8 mouse cellular contexts compared by ENCODE assay signal in the genomic region with DNA sequence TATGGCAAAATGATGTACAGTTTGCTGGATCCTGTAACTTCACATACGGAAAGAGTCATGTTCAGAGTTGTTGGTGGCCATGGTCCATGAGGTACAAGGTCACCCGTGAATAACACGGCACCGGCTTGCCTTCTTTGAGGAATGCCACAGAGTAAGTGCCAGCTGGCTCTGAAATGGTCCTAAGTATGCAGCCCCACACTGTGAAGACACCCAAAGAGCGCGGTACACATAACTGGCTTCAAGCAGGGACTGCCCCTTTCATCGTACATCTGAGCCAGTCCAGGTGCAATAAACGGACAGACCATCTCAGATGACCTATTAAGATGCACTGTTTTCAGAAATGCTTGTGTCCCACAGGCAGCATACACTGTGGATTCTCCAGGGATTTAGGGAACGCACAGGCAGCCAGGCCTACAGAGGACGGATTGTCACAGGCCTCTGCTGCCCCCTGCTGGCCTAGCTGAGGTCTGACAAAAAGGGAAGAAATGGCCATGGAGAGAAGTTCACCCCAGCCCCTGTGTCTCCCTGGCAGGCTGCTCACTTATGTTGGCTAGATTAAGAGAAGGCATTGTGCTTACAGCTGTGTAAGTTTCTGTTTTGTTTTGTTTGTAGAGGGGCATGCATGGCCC.
DNase-seq lines count a peak whose midpoint lies in the region; ATAC-seq lines count a peak whose summit lies in the region.

No protein-coding gene starts in this region.

- peaks cover 12% of the 10 kb centered on the region; the same call in 1 of the 2 replicates for H3K4me1 ChIP-seq in intestine, embryonic 16.5 days (ENCODE audit: control insufficient read depth, insufficient read depth, low read length)
- H3K4me1 ChIP-seq in limb, embryonic 15.5 days, result peaks cover 20% of the 10 kb centered on the region

- no peak overlapping the region for H3K4me3 ChIP-seq in intestine, embryonic 16.5 days (ENCODE audit: low read length)
- no peak overlapping the region for H3K4me3 ChIP-seq in limb, embryonic 15.5 days

- peaks cover 2% of the 10 kb centered on the region; the same call in 1 of the 2 replicates for H3K36me3 ChIP-seq in intestine, embryonic 16.5 days (ENCODE audit: control insufficient read depth, insufficient read depth, low read length)
- no peaks in the 10 kb centered on the region for H3K36me3 ChIP-seq in limb, embryonic 15.5 days

- no peaks in the 10 kb centered on the region for H3K9me3 ChIP-seq in intestine, embryonic 16.5 days (ENCODE audit: control insufficient read depth, low read length)
- H3K9me3 ChIP-seq in limb, embryonic 15.5 days, result no peaks in the 10 kb centered on the region

- ATAC-seq in granulocyte monocyte progenitor cell, adult 5-6 weeks (replicated peaks; ENCODE audit: poor library complexity, severe bottlenecking), result peak; percentile 79
- peak; percentile 53 for ATAC-seq in intestine, embryonic 16.5 days
- 0 out of 2 replicates have a peak, but pooled peaks have one; percentile 25 for ATAC-seq in limb, embryonic 15.5 days (ENCODE audit: insufficient number of reproducible peaks, low FRiP score, low TSS enrichment, low read depth)
- ATAC-seq in monocyte, adult 5-6 weeks (replicated peaks; ENCODE audit: insufficient number of reproducible peaks, low FRiP score, low TSS enrichment, poor library complexity, severe bottlenecking), result peak; percentile 52

- no peaks in the 10 kb centered on the region for H3K27me3 ChIP-seq in intestine, embryonic 16.5 days (replicated peaks; ENCODE audit: control insufficient read depth, insufficient read depth, low read length)
- no peaks in the 10 kb centered on the region; the same call in 1 of the 2 replicates for H3K27me3 ChIP-seq in limb, embryonic 15.5 days

- no peak overlapping the region for H3K4me2 ChIP-seq in intestine, embryonic 16.5 days (ENCODE audit: low read depth, low read length)
- no peak overlapping the region for H3K4me2 ChIP-seq in limb, embryonic 15.5 days

- WGBS in intestine, embryonic 16.5 days, result 56% methylated on average over 10 of the region's 10 CpGs
- 42% methylated on average over 10 of the region's 10 CpGs for WGBS in limb, embryonic 15.5 days

- DNase-seq in 3134 (ENCODE audit: extremely low read depth, insufficient read length, low spot score), result peak; percentile 36
- DNase-seq in adrenal gland, adult 18-20 months (ENCODE audit: low spot score in 2 of 2), result peak; percentile 76
- DNase-seq in embryo, embryonic 10.5 days (ENCODE audit: low spot score), result peak; percentile 85
- peak; percentile 26 to 28 for DNase-seq in spleen, postnatal 36 days (ENCODE audit: low spot score in 2 of 2)

- no peak overlapping the region for H3K27ac ChIP-seq in intestine, embryonic 16.5 days (ENCODE audit: low read length)
- H3K27ac ChIP-seq in limb, embryonic 15.5 days, result no peak overlapping the region

- no peak overlapping the region for H3K9ac ChIP-seq in intestine, embryonic 16.5 days (ENCODE audit: low read depth, low read length)
- no peak overlapping the region for H3K9ac ChIP-seq in limb, embryonic 15.5 days

Comparison
In these comparisons a context has a peak if more than half of its experiments do, and no peak if none do; other contexts are left out.
1. DNase-seq: peak in every context shown above with its lines; median percentile 85 in embryo, embryonic 10.5 days; 76 in adrenal gland, adult 18-20 months; 36 in 3134; 27 in spleen, postnatal 36 days.
2. ATAC-seq: peak in every context shown above with its lines; median percentile 79 in granulocyte monocyte progenitor cell, adult 5-6 weeks; 53 in intestine, embryonic 16.5 days; 52 in monocyte, adult 5-6 weeks; 25 in limb, embryonic 15.5 days.